28 mouse cellular contexts compared by ENCODE assay signal in genomic region chr10:68007103-68007502, GRCm38 (mm10). TPM values are rescaled to one million over a fixed set of nuclear protein-coding genes. Genes with fewer than 3 reads are reported as not detected.
DNase-seq lines count a peak whose midpoint lies in the region; ATAC-seq and TF ChIP-seq lines count a peak whose summit lies in the region.
"Had no signal": no experiment of that assay in that cellular context is flagged by ENCODE, and none has a peak within 500 bp of the region (broad histone marks: within the 10 kb centered on the region; RNA-seq: fewer than 3 reads in every experiment).

No protein-coding gene starts in this region.

- no peak for TF ChIP-seq CTCF in hindbrain, postnatal 0 days (IDR thresholded peaks at IDR 0.05; ENCODE audit: low read depth)
- TF ChIP-seq CTCF in lung, adult 2 months (IDR thresholded peaks at IDR 0.05; ENCODE audit: insufficient read depth, low read length): no peak

- no peak overlapping the region for H3K9ac ChIP-seq in hindbrain, postnatal 0 days (replicated peaks; ENCODE audit: low read length)
- H3K9ac ChIP-seq: embryonic facial prominence, embryonic 12.5 days; embryonic facial prominence, embryonic 15.5 days; forebrain, embryonic 12.5 days; forebrain, embryonic 15.5 days; heart, embryonic 12.5 days; hindbrain, embryonic 15.5 days; intestine, embryonic 15.5 days had no signal

- 0 out of 2 replicates have a peak, but pooled peaks have one; percentile 38 for ATAC-seq in hindbrain, postnatal 0 days
- ATAC-seq: forebrain, embryonic 15.5 days; intestine, embryonic 15.5 days had no signal

- no peak overlapping the region for H3K4me3 ChIP-seq in heart, embryonic 10.5 days
- no peak overlapping the region for H3K4me3 ChIP-seq in hindbrain, postnatal 0 days (ENCODE audit: low read length)
- no peak overlapping the region for H3K4me3 ChIP-seq in hindbrain, embryonic 10.5 days
- H3K4me3 ChIP-seq in lung, adult 2 months (replicated peaks; ENCODE audit: extremely low read depth, low read depth, low read length): no peak overlapping the region
- H3K4me3 ChIP-seq in embryonic facial prominence, embryonic 10.5 days: no peak overlapping the region
- H3K4me3 ChIP-seq: embryonic facial prominence, embryonic 12.5 days; embryonic facial prominence, embryonic 15.5 days; erythroblast, embryonic 14.5 days; forebrain, embryonic 12.5 days; forebrain, embryonic 15.5 days; heart, embryonic 12.5 days; hindbrain, embryonic 15.5 days; intestine, embryonic 15.5 days had no signal

- H3K36me3 ChIP-seq in heart, embryonic 10.5 days: peaks cover 15% of the 10 kb centered on the region
- H3K36me3 ChIP-seq in hindbrain, postnatal 0 days (ENCODE audit: insufficient read depth, low read length): no peaks in the 10 kb centered on the region
- peaks cover 82% of the 10 kb centered on the region for H3K36me3 ChIP-seq in hindbrain, embryonic 10.5 days
- H3K36me3 ChIP-seq in embryonic facial prominence, embryonic 10.5 days (replicated peaks): peaks cover 47% of the 10 kb centered on the region
- H3K36me3 ChIP-seq: embryonic facial prominence, embryonic 15.5 days; G1E; hindbrain, embryonic 15.5 days; intestine, embryonic 15.5 days had no signal

- H3K4me1 ChIP-seq in heart, embryonic 10.5 days: 0 out of 2 replicates have a peak, but pooled peaks cover 5% of the 10 kb centered on the region
- H3K4me1 ChIP-seq in hindbrain, postnatal 0 days (ENCODE audit: insufficient read depth, low read length): no peaks in the 10 kb centered on the region; the same call in 1 of the 2 replicates
- 0 out of 2 replicates have a peak, but pooled peaks cover 2% of the 10 kb centered on the region for H3K4me1 ChIP-seq in hindbrain, embryonic 10.5 days (replicated peaks)
- H3K4me1 ChIP-seq in lung, adult 2 months (ENCODE audit: control insufficient read depth, insufficient read depth, low read length): no peaks in the 10 kb centered on the region
- H3K4me1 ChIP-seq in embryonic facial prominence, embryonic 10.5 days: 0 out of 2 replicates have a peak, but pooled peaks cover 3% of the 10 kb centered on the region
- H3K4me1 ChIP-seq: embryonic facial prominence, embryonic 12.5 days; forebrain, embryonic 12.5 days; forebrain, embryonic 15.5 days; hindbrain, embryonic 15.5 days; intestine, embryonic 15.5 days had no signal

- 0 out of 2 replicates have a peak overlapping the region, but pooled peaks have one; percentile 19 for H3K27ac ChIP-seq in heart, embryonic 10.5 days
- no peak overlapping the region for H3K27ac ChIP-seq in hindbrain, postnatal 0 days
- no peak overlapping the region for H3K27ac ChIP-seq in hindbrain, embryonic 10.5 days
- H3K27ac ChIP-seq in embryonic facial prominence, embryonic 10.5 days (replicated peaks): 0 out of 2 replicates have a peak overlapping the region, but pooled peaks have one; percentile 14
- H3K27ac ChIP-seq: embryonic facial prominence, embryonic 12.5 days; embryonic facial prominence, embryonic 15.5 days; forebrain, embryonic 12.5 days; forebrain, embryonic 15.5 days; hindbrain, embryonic 15.5 days; intestine, embryonic 15.5 days had no signal

- H3K4me2 ChIP-seq in hindbrain, postnatal 0 days (ENCODE audit: low read depth, low read length): no peak overlapping the region
- H3K4me2 ChIP-seq: embryonic facial prominence, embryonic 12.5 days; embryonic facial prominence, embryonic 15.5 days; forebrain, embryonic 12.5 days; forebrain, embryonic 15.5 days; heart, embryonic 12.5 days; hindbrain, embryonic 15.5 days; intestine, embryonic 15.5 days had no signal

- no peaks in the 10 kb centered on the region for H3K9me3 ChIP-seq in heart, embryonic 10.5 days
- no peaks in the 10 kb centered on the region for H3K9me3 ChIP-seq in hindbrain, postnatal 0 days (ENCODE audit: low read length)
- peaks cover 5% of the 10 kb centered on the region; the same call in 1 of the 2 replicates for H3K9me3 ChIP-seq in hindbrain, embryonic 10.5 days
- H3K9me3 ChIP-seq in embryonic facial prominence, embryonic 10.5 days: 0 out of 2 replicates have a peak, but pooled peaks cover 3% of the 10 kb centered on the region
- H3K9me3 ChIP-seq: embryonic facial prominence, embryonic 12.5 days; embryonic facial prominence, embryonic 15.5 days; forebrain, embryonic 12.5 days; forebrain, embryonic 15.5 days; hindbrain, embryonic 15.5 days; intestine, embryonic 15.5 days had no signal

- no peaks in the 10 kb centered on the region for H3K27me3 ChIP-seq in heart, embryonic 10.5 days (ENCODE audit: insufficient read depth, poor library complexity, severe bottlenecking)
- H3K27me3 ChIP-seq in hindbrain, postnatal 0 days (ENCODE audit: insufficient read depth, low read length): no peaks in the 10 kb centered on the region
- H3K27me3 ChIP-seq in hindbrain, embryonic 10.5 days (ENCODE audit: insufficient read depth, poor library complexity, severe bottlenecking): no peaks in the 10 kb centered on the region
- H3K27me3 ChIP-seq in embryonic facial prominence, embryonic 10.5 days (replicated peaks; ENCODE audit: low read depth, poor library complexity, severe bottlenecking): no peaks in the 10 kb centered on the region
- H3K27me3 ChIP-seq: CH12.LX; embryonic facial prominence, embryonic 12.5 days; embryonic facial prominence, embryonic 15.5 days; forebrain, embryonic 12.5 days; forebrain, embryonic 15.5 days; heart, embryonic 12.5 days; hindbrain, embryonic 15.5 days; intestine, embryonic 15.5 days; Patski had no signal

- WGBS in heart, embryonic 10.5 days: 94% methylated on average over 6 of the region's 6 CpGs
- WGBS in hindbrain, postnatal 0 days: 77% methylated on average over 6 of the region's 6 CpGs
- WGBS in hindbrain, embryonic 10.5 days: 96% methylated on average over 6 of the region's 6 CpGs
- 87% methylated on average over 6 of the region's 6 CpGs for WGBS in lung, adult 2 months
- WGBS in embryonic facial prominence, embryonic 10.5 days: 94% methylated on average over 6 of the region's 6 CpGs

- TF ChIP-seq POLR2A in lung, adult 2 months (IDR thresholded peaks at IDR 0.05; ENCODE audit: borderline replicate concordance, extremely low read depth, low read depth, low read length): no peak

- no peak for DNase-seq in heart, embryonic 10.5 days (ENCODE audit: low spot score)
- DNase-seq in heart, adult 9 months (ENCODE audit: low spot score in 2 of 2): no peak
- no peak for DNase-seq in hindbrain, postnatal 0 days (ENCODE audit: low spot score)
- DNase-seq in hindbrain, embryonic 10.5 days (ENCODE audit: low spot score): no peak
- DNase-seq in lung, postnatal 10 days: peak; percentile 41
- no peak for DNase-seq in lung, adult 2 months
- no peak for DNase-seq in embryonic facial prominence, embryonic 10.5 days (ENCODE audit: low spot score)
- no peak for DNase-seq in right cerebral cortex, adult 18-20 months
- DNase-seq: adrenal gland, postnatal 10 days; adrenal gland, postnatal 36 days; B cell, adult 2 months; cerebellum, adult 11 months; cerebellum, adult 2 months; gastrocnemius, postnatal 25 days; heart, adult 18-20 months; heart, postnatal 36 days; kidney, adult 18-20 months had no signal

RNA-seq across cellular contexts. Expression of gene Rtkn2, which starts 27.7 kb away (rescaled TPM):
- polyA plus RNA-seq in heart, embryonic 10.5 days (2016; fragmentation: Nextera tagmentation; extraction: Ambion mirVana): 6.8 and 7.1 TPM in 2 replicates
- total RNA-seq in hindbrain, postnatal 0 days (2014; rRNA removed): 3.3 and 6.4 TPM in 2 replicates
- polyA plus RNA-seq in hindbrain, postnatal 0 days (2015; fragmentation: Nextera tagmentation; extraction: Ambion mirVana): 5.4 and 5.6 TPM in 2 replicates
- polyA plus RNA-seq in hindbrain, embryonic 10.5 days (2016; fragmentation: Nextera tagmentation; extraction: Ambion mirVana): 18.9 and 20.3 TPM in 2 replicates
- polyA plus RNA-seq in lung, adult 2 months (2012; rRNA removed): 37.1 and 56.1 TPM in 2 replicates
- 11.7 and 12.8 TPM in 2 replicates for polyA plus RNA-seq in embryonic facial prominence, embryonic 10.5 days (2016; fragmentation: Nextera tagmentation; extraction: Ambion mirVana)
- polyA plus RNA-seq: erythroblast, embryonic 14.5 days; G1E had no signal

Comparison
In these comparisons a context has a peak if more than half of its experiments do, and no peak if none do; other contexts are left out.
1. H3K27ac ChIP-seq: peak in heart, embryonic 10.5 days (single experiment) and embryonic facial prominence, embryonic 10.5 days (single experiment); none in hindbrain, postnatal 0 days (single experiment) and hindbrain, embryonic 10.5 days (single experiment).